Mouse (Mus musculus): ENCODE measurements at regions not wholly inside any gene's neighbourhood (a gene's known extent, or its start where the extent isn't known, plus 50 kb on each side); places are given as distances from the start of the nearest gene placed in this dataset.

DNA sequence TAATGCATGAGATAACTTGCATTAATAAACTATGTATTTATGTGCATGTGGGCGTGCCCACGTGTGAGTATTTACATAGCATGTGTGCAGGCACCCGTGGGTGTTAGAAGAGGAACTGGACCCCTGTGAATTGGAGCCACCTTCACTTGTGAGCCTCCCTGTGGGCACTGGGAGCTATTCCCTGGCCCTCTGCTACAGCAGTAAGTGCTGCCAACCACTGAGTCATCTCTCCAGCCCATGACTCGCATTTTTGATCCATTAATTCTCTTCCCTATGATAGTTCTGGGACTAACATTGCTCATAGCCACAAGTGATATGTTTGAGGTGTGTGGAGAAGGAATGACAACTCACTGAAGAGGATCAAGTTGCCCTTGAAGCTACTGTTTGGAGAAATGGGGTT is 87.6 kb upstream of the Rbms3 start:
- no peak for TF ChIP-seq POLR2A (IDR thresholded peaks at IDR 0.05; ENCODE audit: insufficient read depth, low read length)
- TF ChIP-seq CTCF (IDR thresholded peaks at IDR 0.05; ENCODE audit: low read depth, low read length), result no peak
- TF ChIP-seq EP300 (IDR thresholded peaks at IDR 0.05; ENCODE audit: insufficient read depth, low read depth, low read length), result no peak
- Histone ChIP-seq H3K4me3 (ENCODE audit: low read depth, low read length) (no peak overlapping the region), H3K9me3 (replicated peaks; ENCODE audit: control insufficient read depth, insufficient read depth, low read length, poor library complexity, severe bottlenecking) (no peaks in the 10 kb centered on the region; the same call in 1 of the 2 replicates), H3K36me3 (ENCODE audit: control insufficient read depth, insufficient read depth, low read length, poor library complexity, severe bottlenecking) (no peaks in the 10 kb centered on the region), H3K27ac (ENCODE audit: insufficient read depth, low read length) (no peak overlapping the region), H3K27me3 (ENCODE audit: control insufficient read depth, insufficient read depth, low read length, poor library complexity, severe bottlenecking) (no peaks in the 10 kb centered on the region), H3K9ac (ENCODE audit: low read depth, poor library complexity, severe bottlenecking) (no peak overlapping the region), H3K4me1 (ENCODE audit: control insufficient read depth, insufficient read depth, low read length) (no peaks in the 10 kb centered on the region)

DNA sequence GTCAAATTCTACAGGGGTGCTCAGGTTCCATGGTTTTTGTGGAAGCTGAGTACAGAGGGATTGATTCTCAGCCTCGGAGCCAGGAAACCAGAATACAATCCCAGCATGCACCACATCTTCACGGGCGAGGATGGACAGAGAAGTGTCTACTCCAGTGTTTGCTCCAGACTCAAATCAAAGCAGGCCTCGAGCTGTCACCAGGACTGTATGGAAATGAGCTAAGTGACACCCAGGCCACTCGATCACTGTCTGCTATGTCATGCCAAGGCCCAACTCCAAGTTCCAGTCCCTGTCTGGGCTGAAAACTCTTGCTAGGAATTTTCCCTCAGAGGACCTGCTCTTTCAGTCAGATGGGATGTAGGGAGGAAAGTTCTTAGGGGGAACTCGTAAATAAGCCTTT is 86.8 kb upstream of the Rbms3 start:
- Histone ChIP-seq H3K27me3 (ENCODE audit: control insufficient read depth, insufficient read depth, low read length, poor library complexity, severe bottlenecking) (no peaks in the 10 kb centered on the region), H3K9ac (ENCODE audit: low read depth, poor library complexity, severe bottlenecking) (no peak overlapping the region), H3K4me3 (ENCODE audit: low read depth, low read length) (no peak overlapping the region), H3K9me3 (replicated peaks; ENCODE audit: control insufficient read depth, insufficient read depth, low read length, poor library complexity, severe bottlenecking) (no peaks in the 10 kb centered on the region; the same call in 1 of the 2 replicates), H3K4me1 (ENCODE audit: control insufficient read depth, insufficient read depth, low read length) (no peaks in the 10 kb centered on the region), H3K36me3 (ENCODE audit: control insufficient read depth, insufficient read depth, low read length, poor library complexity, severe bottlenecking) (no peaks in the 10 kb centered on the region), H3K27ac (ENCODE audit: insufficient read depth, low read length) (no peak overlapping the region)
- TF ChIP-seq POLR2A (IDR thresholded peaks at IDR 0.05; ENCODE audit: insufficient read depth, low read length), result no peak

DNA sequence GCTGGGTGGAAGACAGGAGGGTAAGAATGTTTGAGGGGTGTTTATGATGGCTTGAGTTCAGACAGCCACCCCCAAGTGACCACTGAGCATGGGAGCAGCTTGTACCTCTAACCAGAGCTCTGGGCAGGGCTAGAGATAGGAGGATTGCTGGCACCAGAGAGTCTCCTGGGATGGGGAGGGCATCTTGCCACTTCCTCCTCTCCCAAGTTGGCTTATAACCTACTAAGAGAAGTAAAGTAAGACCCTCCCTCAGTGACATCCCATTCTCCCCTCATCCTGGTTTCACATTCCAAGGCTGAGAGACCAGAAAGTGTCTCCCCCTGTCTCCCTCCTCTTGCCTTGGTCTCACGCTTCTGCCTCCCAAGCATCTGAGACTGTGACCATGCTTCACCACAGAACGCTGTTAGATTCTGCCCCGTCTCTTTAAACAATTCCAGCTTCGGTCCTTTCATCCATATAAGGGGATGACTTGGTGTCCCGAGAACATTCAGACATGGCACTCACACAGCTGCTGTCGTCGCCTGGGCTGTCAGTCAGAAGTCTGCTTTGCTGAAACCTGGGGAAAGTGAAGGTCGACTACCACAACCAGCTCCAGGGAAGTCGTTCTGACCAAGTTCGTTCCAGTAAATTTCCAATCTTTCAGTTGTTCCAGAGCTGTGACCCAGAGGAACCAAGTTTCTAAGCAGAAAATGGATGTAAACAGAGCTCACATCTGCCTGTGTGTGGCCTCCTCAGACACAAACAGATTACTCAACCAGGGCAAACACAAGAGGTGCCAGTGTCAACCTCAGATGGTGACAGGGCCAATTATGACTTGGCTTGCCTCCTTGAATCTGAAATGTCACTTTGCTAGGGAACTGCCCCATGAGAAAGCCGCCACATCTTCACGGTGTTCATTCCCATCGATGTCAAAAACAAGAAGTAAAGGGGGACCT is 85.3 kb upstream of the Rbms3 start:
- TF ChIP-seq EP300 (IDR thresholded peaks at IDR 0.05; ENCODE audit: insufficient read depth, low read depth, low read length), result no peak
- TF ChIP-seq POLR2A (IDR thresholded peaks at IDR 0.05; ENCODE audit: insufficient read depth, low read length), result no peak
- TF ChIP-seq CTCF (IDR thresholded peaks at IDR 0.05; ENCODE audit: low read depth, low read length), result no peak
- Histone ChIP-seq H3K4me1 (ENCODE audit: control insufficient read depth, insufficient read depth, low read length) (no peaks in the 10 kb centered on the region), H3K27me3 (ENCODE audit: control insufficient read depth, insufficient read depth, low read length, poor library complexity, severe bottlenecking) (no peaks in the 10 kb centered on the region), H3K36me3 (ENCODE audit: control insufficient read depth, insufficient read depth, low read length, poor library complexity, severe bottlenecking) (no peaks in the 10 kb centered on the region), H3K9me3 (replicated peaks; ENCODE audit: control insufficient read depth, insufficient read depth, low read length, poor library complexity, severe bottlenecking) (no peaks in the 10 kb centered on the region; the same call in 1 of the 2 replicates), H3K9ac (ENCODE audit: low read depth, poor library complexity, severe bottlenecking) (no peak overlapping the region), H3K27ac (ENCODE audit: insufficient read depth, low read length) (no peak overlapping the region), H3K4me3 (ENCODE audit: low read depth, low read length) (no peak overlapping the region)

DNA sequence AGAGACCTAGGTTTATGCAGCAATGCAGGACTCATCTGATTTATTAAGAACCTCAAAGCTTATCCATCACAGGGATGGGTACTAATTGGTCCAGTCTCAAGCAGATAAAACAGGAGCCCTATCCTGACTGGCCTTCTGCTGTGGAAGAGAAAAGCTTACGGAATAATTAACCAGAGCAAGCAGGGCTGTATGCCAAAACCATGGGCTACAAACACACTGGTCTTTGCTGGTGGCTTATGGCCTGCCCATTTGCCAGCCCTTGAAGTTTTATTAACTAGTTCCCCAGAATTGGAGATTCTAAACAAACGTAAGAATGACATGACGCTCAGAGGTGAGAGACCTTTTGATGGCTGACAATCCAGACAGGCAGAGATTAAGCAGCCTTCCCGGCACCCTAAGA is 83.4 kb upstream of the Rbms3 start:
- Histone ChIP-seq H3K4me3 (ENCODE audit: low read depth, low read length) (no peak overlapping the region), H3K36me3 (ENCODE audit: control insufficient read depth, insufficient read depth, low read length, poor library complexity, severe bottlenecking) (no peaks in the 10 kb centered on the region), H3K9ac (ENCODE audit: low read depth, poor library complexity, severe bottlenecking) (no peak overlapping the region), H3K27me3 (ENCODE audit: control insufficient read depth, insufficient read depth, low read length, poor library complexity, severe bottlenecking) (no peaks in the 10 kb centered on the region), H3K27ac (ENCODE audit: insufficient read depth, low read length) (no peak overlapping the region), H3K4me1 (ENCODE audit: control insufficient read depth, insufficient read depth, low read length) (no peaks in the 10 kb centered on the region), H3K9me3 (replicated peaks; ENCODE audit: control insufficient read depth, insufficient read depth, low read length, poor library complexity, severe bottlenecking) (no peaks in the 10 kb centered on the region; the same call in 1 of the 2 replicates)
- TF ChIP-seq POLR2A (IDR thresholded peaks at IDR 0.05; ENCODE audit: insufficient read depth, low read length), result no peak
- no peak for TF ChIP-seq EP300 (IDR thresholded peaks at IDR 0.05; ENCODE audit: insufficient read depth, low read depth, low read length)
- no peak for TF ChIP-seq CTCF (IDR thresholded peaks at IDR 0.05; ENCODE audit: low read depth, low read length)

DNA sequence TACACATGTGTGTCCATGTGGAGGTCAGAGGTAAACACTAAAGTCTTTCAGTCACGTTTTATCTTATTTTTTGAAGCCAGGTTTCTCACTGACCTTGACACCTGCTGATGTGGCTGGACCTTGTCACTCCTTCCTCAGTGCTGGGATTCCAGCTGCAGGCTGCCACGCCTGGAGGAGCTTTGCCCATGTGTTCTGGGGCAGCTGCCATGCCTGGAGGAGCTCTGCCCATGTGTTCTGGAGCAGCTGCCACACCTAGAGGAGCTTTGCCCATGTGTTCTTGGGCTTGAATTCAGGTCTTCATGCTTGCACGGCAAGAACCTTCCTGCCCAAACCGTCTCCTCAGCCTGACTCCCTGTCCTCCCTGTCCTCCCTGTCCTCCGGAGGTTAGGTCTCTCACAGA is 82.1 kb upstream of the Rbms3 start:
- Histone ChIP-seq H3K9ac (ENCODE audit: low read depth, poor library complexity, severe bottlenecking) (no peak overlapping the region), H3K27ac (ENCODE audit: insufficient read depth, low read length) (no peak overlapping the region), H3K9me3 (replicated peaks; ENCODE audit: control insufficient read depth, insufficient read depth, low read length, poor library complexity, severe bottlenecking) (no peaks in the 10 kb centered on the region; the same call in 1 of the 2 replicates), H3K36me3 (ENCODE audit: control insufficient read depth, insufficient read depth, low read length, poor library complexity, severe bottlenecking) (no peaks in the 10 kb centered on the region), H3K4me1 (ENCODE audit: control insufficient read depth, insufficient read depth, low read length) (no peaks in the 10 kb centered on the region), H3K4me3 (ENCODE audit: low read depth, low read length) (no peak overlapping the region), H3K27me3 (ENCODE audit: control insufficient read depth, insufficient read depth, low read length, poor library complexity, severe bottlenecking) (no peaks in the 10 kb centered on the region)
- no peak for TF ChIP-seq EP300 (IDR thresholded peaks at IDR 0.05; ENCODE audit: insufficient read depth, low read depth, low read length)
- no peak for TF ChIP-seq POLR2A (IDR thresholded peaks at IDR 0.05; ENCODE audit: insufficient read depth, low read length)
- TF ChIP-seq CTCF (IDR thresholded peaks at IDR 0.05; ENCODE audit: low read depth, low read length), result no peak

DNA sequence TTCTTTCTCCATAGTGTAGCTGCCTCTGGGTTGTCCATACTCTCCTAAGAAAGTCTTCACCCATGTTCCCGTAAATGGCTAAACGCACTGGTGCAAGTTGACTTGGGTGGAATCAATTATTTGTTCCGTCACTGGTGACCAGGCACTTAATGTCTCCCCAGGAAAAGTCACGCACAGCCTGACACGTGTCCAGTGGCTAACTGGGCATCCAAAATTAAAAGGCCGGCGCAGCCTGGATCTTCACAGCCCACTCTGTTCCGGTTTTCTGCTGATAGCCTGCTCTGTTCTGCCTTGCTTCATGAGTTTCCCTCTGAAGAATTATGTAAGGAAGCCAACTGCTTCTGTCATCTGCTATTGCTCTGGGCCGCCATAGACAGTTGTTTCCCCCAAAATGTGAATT is 81.3 kb upstream of the Rbms3 start:
- H3K27ac ChIP-seq (ENCODE audit: insufficient read depth, low read length), result no peak overlapping the region
- H3K9ac ChIP-seq (ENCODE audit: low read depth, poor library complexity, severe bottlenecking), result no peak overlapping the region
- no peaks in the 10 kb centered on the region; the same call in 1 of the 2 replicates for H3K9me3 ChIP-seq (replicated peaks; ENCODE audit: control insufficient read depth, insufficient read depth, low read length, poor library complexity, severe bottlenecking)
- no peaks in the 10 kb centered on the region for H3K36me3 ChIP-seq (ENCODE audit: control insufficient read depth, insufficient read depth, low read length, poor library complexity, severe bottlenecking)
- H3K4me1 ChIP-seq (ENCODE audit: control insufficient read depth, insufficient read depth, low read length), result no peaks in the 10 kb centered on the region
- no peak overlapping the region for H3K4me3 ChIP-seq (ENCODE audit: low read depth, low read length)
- H3K27me3 ChIP-seq (ENCODE audit: control insufficient read depth, insufficient read depth, low read length, poor library complexity, severe bottlenecking), result no peaks in the 10 kb centered on the region
- TF ChIP-seq EP300 (IDR thresholded peaks at IDR 0.05; ENCODE audit: insufficient read depth, low read depth, low read length) (no peak), POLR2A (IDR thresholded peaks at IDR 0.05; ENCODE audit: insufficient read depth, low read length) (no peak), CTCF (IDR thresholded peaks at IDR 0.05; ENCODE audit: low read depth, low read length) (no peak)

Measured in ES-Bruce4 (cell line).